Mouse (Mus musculus) kidney, embryonic 16.5 days (tissue): ENCODE results near the gene Tubgcp5. TPM values are rescaled to one million over a fixed set of nuclear protein-coding genes. Genes with fewer than 3 reads are reported as not detected.

Source experiments
- ATAC-seq: fragments of 200-750 bp; cut with Nextera tagmentation; 2 replicates; pipeline ENCODE4 v1.8.0; 2017; ENCODE audit warnings: moderate TSS enrichment; ENCODE audit not compliant: low FRiP score, low TSS enrichment
- H3K27ac ChIP-seq: fragments of 300-500 bp; sonication (generic); 2 replicates; pipeline ENCODE4 v1.5.1; 2014; ENCODE audit warnings: low read length
- H3K27me3 ChIP-seq: fragments of 300-500 bp; sonication (generic); 2 replicates; pipeline ENCODE4 v1.6.1; 2014; ENCODE audit warnings: low read length, control low read depth, mixed read lengths; ENCODE audit not compliant: insufficient read depth
- H3K36me3 ChIP-seq: fragments of 300-500 bp; sonication (generic); 2 replicates; pipeline ENCODE4 v1.6.1; 2014; ENCODE audit warnings: low read length, control low read depth, mixed read lengths; ENCODE audit not compliant: insufficient read depth
- H3K4me1 ChIP-seq: fragments of 300-500 bp; sonication (generic); 2 replicates; pipeline ENCODE4 v1.6.1; 2014; ENCODE audit warnings: low read length, control low read depth, mixed read lengths; ENCODE audit not compliant: insufficient read depth
- H3K4me2 ChIP-seq: fragments of 300-500 bp; sonication (generic); replicated peaks from 2 replicates; pipeline ENCODE4 v1.6.1; 2014; ENCODE audit warnings: low read depth, low read length
- H3K4me3 ChIP-seq: fragments of 300-500 bp; sonication (generic); 2 replicates; pipeline ENCODE4 v1.5.1; 2014; ENCODE audit warnings: mild to moderate bottlenecking, low read length
- H3K9ac ChIP-seq: fragments of 300-500 bp; sonication (generic); replicated peaks from 2 replicates; pipeline ENCODE4 v1.6.1; 2014; ENCODE audit warnings: low read length
- H3K9me3 ChIP-seq: fragments of 300-500 bp; sonication (generic); 2 replicates; pipeline ENCODE4 v1.6.1; 2016; ENCODE audit warnings: low read length, control low read depth
- WGBS: fragments of 180-500 bp; shearing (Covaris S2); extraction: QIAGEN DNeasy Blood & Tissue Kit; methylation state at CpG from one replicate; pipeline ENCODE4 v1.1.7; 2014; 5-methylcytosine and 5-hydroxymethylcytosine counted together
- polyA plus RNA-seq: library from polyadenylated mRNA; unstranded; fragments of >200 nt; fragmentation: Nextera tagmentation; extraction: Ambion mirVana; gene quantifications from 2 replicates; pipeline ENCODE4 v1.2.1, GENCODE M21; 2015

The Tubgcp5 gene
- polyA plus RNA-seq, 1 experiment from 2014 or later, result 27.6 TPM

DNA sequence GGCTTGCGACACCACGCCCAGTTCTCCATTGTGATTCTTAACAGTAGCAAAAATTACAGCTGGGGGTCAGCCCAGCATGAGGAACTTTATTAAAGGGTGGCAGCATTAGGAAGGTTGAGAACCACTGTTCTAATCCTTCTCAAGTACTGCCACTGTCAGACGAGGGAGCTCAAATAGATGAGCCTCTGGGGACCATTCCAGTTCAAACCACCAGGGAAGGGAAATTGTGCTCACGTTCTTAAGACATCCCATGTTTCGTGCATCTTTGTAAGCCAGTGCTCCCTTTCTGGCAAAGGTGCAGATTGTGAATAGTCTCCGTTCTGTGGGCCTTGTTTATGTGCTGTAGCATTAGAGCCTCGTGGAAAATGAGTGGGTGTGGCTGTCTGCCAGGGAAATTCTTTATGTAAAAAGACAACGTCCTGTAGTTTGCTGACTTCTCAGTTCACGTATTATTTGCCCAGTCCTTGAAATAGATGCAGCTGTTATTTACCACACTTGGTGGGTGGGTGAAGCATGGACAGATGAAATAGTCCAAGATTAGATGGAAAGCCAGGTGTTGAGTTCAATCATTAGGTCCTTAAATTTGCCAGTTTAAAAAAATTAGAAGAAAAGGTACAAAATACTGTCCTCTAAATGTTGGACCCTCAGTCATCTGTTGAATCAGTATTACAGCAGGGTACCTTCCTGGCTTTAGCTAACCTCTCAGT is 52.8 kb downstream of the Tubgcp5 start:
- WGBS, result 55% methylated on average over 9 of the region's 9 CpGs
- no peak overlapping the region for H3K4me3 ChIP-seq
- no peak overlapping the region for H3K27ac ChIP-seq
- H3K9ac ChIP-seq, result no peak overlapping the region
- no peaks in the 10 kb centered on the region for H3K27me3 ChIP-seq
- no peak for ATAC-seq
- no peaks in the 10 kb centered on the region; the same call in 1 of the 2 replicates for H3K9me3 ChIP-seq
- 0 out of 2 replicates have a peak, but pooled peaks cover 8% of the 10 kb centered on the region for H3K36me3 ChIP-seq
- H3K4me1 ChIP-seq, result peaks cover 38% of the 10 kb centered on the region
- no peak overlapping the region for H3K4me2 ChIP-seq

DNA sequence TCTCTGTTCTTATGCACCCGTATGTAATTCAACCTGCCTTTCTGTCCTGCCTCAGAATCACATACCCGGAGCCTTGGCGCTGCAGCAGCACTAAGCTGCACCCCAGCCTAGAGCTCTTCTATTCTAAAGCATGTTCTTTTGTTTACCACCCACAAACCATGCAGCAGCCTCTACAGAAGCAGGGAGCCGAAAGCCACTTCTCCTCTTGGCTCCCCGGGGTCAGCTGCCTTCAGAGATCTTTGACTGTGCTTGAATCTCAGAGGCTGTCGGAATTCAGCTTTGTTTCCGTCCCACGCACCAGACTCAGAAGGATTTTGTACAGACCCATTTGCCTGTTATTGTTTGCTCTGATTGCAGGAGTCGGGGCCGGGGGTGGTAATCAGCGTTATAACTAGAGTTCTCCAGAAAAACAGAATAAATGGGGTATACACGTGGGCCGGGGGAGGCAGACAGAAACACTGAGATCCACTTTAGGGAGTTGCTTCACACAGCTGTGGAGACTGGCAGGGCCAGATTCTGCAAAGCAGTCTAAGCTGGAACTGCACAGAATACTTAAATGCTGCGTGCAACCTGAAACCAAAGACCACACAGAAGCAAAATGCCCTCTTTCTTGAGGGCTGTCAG is 56.1 kb downstream of the Tubgcp5 start:
- Histone ChIP-seq H3K27ac (peak overlapping the region; percentile 74), H3K27me3 (no peaks in the 10 kb centered on the region), H3K9ac (0 out of 2 replicates have a peak overlapping the region, but pooled peaks have one; percentile 10), H3K9me3 (no peaks in the 10 kb centered on the region), H3K4me2 (peak overlapping the region; percentile 24; the same call in 1 of the 2 replicates), H3K4me1 (peaks cover 32% of the 10 kb centered on the region), H3K4me3 (peak overlapping the region; percentile 7; the same call in 1 of the 2 replicates), H3K36me3 (0 out of 2 replicates have a peak, but pooled peaks cover 4% of the 10 kb centered on the region)
- WGBS, result 23% methylated on average over 14 of the region's 14 CpGs
- peak; percentile 88 for ATAC-seq

DNA sequence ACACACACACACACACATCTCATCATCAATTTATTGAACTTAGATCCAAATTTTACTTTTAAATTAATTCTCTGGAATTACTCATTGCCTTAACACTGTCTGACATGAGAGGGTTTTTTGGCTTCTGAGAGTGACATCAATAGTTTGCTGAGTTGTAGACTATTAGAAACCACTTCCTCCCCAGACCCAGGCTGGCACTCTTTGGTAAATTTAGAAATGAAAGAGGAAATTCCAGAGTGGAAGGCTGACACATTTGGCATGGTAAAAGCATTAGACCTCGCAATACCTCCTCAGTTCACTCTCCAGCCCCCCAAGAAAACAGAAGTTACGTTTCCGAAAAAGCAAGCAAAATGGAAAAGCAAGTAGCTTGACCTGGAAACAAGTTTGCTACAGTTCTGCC is 58.8 kb downstream of the Tubgcp5 start:
- Histone ChIP-seq H3K4me2 (no peak overlapping the region), H3K4me1 (peaks cover 29% of the 10 kb centered on the region), H3K36me3 (0 out of 2 replicates have a peak, but pooled peaks cover 8% of the 10 kb centered on the region), H3K27ac (no peak overlapping the region), H3K9ac (no peak overlapping the region), H3K9me3 (no peaks in the 10 kb centered on the region), H3K4me3 (no peak overlapping the region), H3K27me3 (no peaks in the 10 kb centered on the region)
- no peak for ATAC-seq
- 77% methylated on average over 3 of the region's 3 CpGs for WGBS

DNA sequence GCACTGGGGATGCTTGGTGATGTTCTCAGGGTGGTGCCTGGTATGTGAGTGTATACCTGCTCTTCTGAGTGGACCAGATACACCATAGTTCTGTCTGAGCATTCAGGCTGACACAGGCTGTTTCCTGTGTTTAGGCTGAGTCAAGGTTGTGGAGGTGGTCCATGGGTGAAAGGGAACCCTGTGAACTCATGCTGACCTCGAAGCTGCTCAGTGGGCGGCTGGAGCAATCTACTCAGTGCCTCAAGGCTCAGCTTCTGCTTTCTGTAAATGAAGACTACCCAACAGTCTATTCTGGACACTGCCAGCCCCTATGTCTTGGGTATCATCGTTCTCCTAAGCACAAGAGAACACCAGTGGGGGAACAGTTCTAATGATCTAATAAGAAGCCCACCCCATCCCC is 61.6 kb downstream of the Tubgcp5 start:
- Histone ChIP-seq H3K27me3 (no peaks in the 10 kb centered on the region), H3K27ac (no peak overlapping the region), H3K4me1 (peaks cover 13% of the 10 kb centered on the region), H3K36me3 (0 out of 2 replicates have a peak, but pooled peaks cover 3% of the 10 kb centered on the region), H3K4me3 (no peak overlapping the region), H3K9ac (no peak overlapping the region), H3K9me3 (no peaks in the 10 kb centered on the region), H3K4me2 (no peak overlapping the region)
- 65% methylated on average over 3 of the region's 3 CpGs for WGBS
- 0 out of 2 replicates have a peak, but pooled peaks have one; percentile 28 for ATAC-seq

DNA sequence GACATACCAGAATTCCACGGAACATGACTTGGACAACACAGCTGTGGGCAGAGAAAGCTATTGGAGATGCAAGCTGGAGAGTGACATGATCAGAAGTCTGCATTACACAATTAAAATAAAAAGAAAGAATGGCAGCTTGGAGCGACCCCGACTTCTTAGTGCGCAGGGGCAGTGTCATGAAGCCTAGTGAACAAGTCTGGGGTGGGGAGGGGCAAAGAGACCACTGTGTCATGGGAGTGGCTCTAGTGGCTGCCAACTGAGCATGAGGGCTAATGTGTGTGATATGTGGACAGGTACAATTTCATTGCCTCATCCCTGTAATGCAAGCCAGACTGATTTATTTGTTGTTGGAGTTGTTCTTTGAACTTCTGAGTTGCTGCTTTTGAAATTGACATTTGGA is 62.8 kb downstream of the Tubgcp5 start:
- H3K4me1 ChIP-seq, result peaks cover 3% of the 10 kb centered on the region
- H3K9me3 ChIP-seq, result no peaks in the 10 kb centered on the region
- H3K27ac ChIP-seq, result no peak overlapping the region
- H3K4me2 ChIP-seq, result no peak overlapping the region
- no peak overlapping the region for H3K4me3 ChIP-seq
- over 99% methylated on average over 4 of the region's 4 CpGs for WGBS
- no peaks in the 10 kb centered on the region for H3K27me3 ChIP-seq
- no peak overlapping the region for H3K9ac ChIP-seq
- ATAC-seq, result no peak
- H3K36me3 ChIP-seq, result 0 out of 2 replicates have a peak, but pooled peaks cover 3% of the 10 kb centered on the region

DNA sequence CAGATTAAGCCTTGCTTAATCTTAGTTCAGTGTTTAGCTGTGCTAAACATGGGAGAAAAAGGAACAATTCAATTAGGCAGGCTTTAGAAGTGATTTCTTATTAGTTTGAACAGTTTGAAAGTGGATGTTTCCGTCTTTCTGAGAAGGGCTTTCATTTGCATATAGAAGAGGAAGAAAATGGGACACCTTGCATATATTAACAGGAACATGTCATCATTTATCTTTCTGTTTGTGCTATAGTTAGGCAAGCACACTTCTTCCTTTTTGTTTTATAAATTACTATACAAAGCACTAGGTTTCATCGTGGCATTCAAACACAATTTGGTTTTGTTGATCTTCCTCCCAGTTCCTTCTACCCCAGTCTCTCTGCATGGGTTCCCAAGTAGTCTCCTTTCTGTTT is 63.8 kb downstream of the Tubgcp5 start:
- H3K4me2 ChIP-seq, result no peak overlapping the region
- 77% methylated on average over 2 of the region's 2 CpGs for WGBS
- no peaks in the 10 kb centered on the region for H3K4me1 ChIP-seq
- H3K4me3 ChIP-seq, result no peak overlapping the region
- H3K9me3 ChIP-seq, result no peaks in the 10 kb centered on the region
- H3K36me3 ChIP-seq, result peaks cover 7% of the 10 kb centered on the region; the same call in 1 of the 2 replicates
- H3K27ac ChIP-seq, result no peak overlapping the region
- no peaks in the 10 kb centered on the region for H3K27me3 ChIP-seq
- no peak for ATAC-seq
- H3K9ac ChIP-seq, result no peak overlapping the region

DNA sequence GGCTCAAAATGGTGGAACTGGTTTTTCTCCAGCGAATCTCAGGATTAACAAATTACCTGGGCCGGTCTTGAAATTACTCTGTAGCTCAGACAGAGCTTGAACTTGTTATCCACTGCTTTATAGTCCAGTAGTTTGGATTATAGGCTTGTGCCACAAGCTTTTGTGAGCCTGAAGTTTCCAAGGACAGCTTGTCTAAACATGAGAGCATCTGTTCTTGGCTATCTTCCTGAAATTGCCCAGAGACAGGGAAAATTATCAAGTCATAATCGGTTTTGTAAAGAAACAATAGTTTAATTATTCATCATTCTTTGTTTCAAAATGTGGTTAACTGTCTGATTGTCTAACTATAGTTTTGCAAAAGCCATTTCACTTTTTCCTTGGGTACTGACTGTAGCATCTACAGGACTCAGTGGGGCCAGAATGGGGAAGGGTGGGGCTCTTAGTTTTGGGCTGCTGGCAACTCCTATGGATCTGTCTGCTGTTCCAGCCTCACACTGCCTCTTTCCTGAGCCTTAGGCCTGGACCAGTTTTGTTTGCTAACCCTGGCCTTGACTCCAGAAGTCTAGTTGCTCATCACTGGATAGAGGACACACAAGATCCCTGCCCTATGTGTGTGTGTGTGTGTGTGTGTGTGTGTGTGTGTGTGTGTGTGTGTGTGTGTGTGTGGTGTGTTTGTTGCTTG is 65.0 kb downstream of the Tubgcp5 start:
- no peak overlapping the region for H3K9ac ChIP-seq
- ATAC-seq, result no peak
- peaks cover 18% of the 10 kb centered on the region; the same call in 1 of the 2 replicates for H3K36me3 ChIP-seq
- H3K27me3 ChIP-seq, result no peaks in the 10 kb centered on the region
- no peaks in the 10 kb centered on the region for H3K9me3 ChIP-seq
- 86% methylated on average over 3 of the region's 3 CpGs for WGBS
- no peak overlapping the region for H3K4me3 ChIP-seq
- H3K4me1 ChIP-seq, result no peaks in the 10 kb centered on the region
- H3K4me2 ChIP-seq, result no peak overlapping the region
- no peak overlapping the region for H3K27ac ChIP-seq

DNA sequence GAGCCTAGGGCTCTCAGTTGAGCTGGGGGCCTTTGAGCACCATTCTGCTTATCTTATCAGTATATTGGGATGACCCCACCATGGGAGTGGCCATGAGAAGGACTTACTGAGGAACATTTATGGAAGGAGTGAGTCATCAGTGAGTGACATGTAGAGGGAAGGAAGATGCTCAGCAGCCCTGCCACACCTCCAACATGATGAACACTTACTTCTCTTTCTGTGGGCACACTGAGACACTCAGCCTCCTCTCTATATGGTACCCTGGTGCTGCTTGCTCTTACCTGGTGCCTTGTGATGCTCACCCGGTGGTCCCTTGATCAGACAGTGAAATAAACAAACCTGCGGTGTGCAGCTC is 65.5 kb downstream of the Tubgcp5 start:
- Histone ChIP-seq H3K9ac (no peak overlapping the region), H3K9me3 (no peaks in the 10 kb centered on the region), H3K4me1 (no peaks in the 10 kb centered on the region), H3K27ac (no peak overlapping the region), H3K27me3 (no peaks in the 10 kb centered on the region), H3K4me3 (no peak overlapping the region), H3K4me2 (no peak overlapping the region), H3K36me3 (peaks cover 18% of the 10 kb centered on the region; the same call in 1 of the 2 replicates)
- WGBS, result 87% methylated on average over 2 of the region's 2 CpGs
- no peak for ATAC-seq

DNA sequence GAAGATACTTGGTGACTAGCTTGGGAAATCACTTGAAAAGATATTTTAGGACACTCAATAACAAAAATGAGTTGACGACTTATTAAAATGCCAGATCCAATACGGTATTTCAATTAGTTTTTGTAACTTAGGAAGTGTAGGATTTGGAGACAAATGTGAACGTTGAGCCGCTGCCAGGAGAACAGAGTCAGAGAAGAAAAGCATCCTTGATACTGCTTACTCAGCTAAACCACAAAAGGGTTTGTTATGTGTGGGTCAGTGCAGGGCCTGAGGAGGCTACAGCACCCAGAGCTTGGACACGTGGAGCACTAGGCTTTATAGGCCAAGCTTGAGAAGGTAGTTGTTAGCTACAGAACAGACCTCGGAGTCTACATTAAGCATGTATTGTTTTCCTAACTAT is 66.0 kb downstream of the Tubgcp5 start:
- no peak for ATAC-seq
- Histone ChIP-seq H3K27ac (no peak overlapping the region), H3K36me3 (peaks cover 18% of the 10 kb centered on the region; the same call in 1 of the 2 replicates), H3K4me2 (no peak overlapping the region), H3K4me1 (no peaks in the 10 kb centered on the region), H3K27me3 (no peaks in the 10 kb centered on the region), H3K4me3 (no peak overlapping the region), H3K9ac (no peak overlapping the region), H3K9me3 (no peaks in the 10 kb centered on the region)
- 76% methylated on average over 6 of the region's 6 CpGs for WGBS
